Mouse (Mus musculus): Measurements from ENCODE around the gene Sspo. TPM values are rescaled to one million over a fixed set of nuclear protein-coding genes. Genes with fewer than 3 reads are reported as not detected.

Gene Sspo
- 0.25 and 0.27 TPM in 2 replicates for polyA plus RNA-seq (2011; ENCODE audit: insufficient read depth, insufficient read length, low replicate concordance, missing spikeins)

DNA sequence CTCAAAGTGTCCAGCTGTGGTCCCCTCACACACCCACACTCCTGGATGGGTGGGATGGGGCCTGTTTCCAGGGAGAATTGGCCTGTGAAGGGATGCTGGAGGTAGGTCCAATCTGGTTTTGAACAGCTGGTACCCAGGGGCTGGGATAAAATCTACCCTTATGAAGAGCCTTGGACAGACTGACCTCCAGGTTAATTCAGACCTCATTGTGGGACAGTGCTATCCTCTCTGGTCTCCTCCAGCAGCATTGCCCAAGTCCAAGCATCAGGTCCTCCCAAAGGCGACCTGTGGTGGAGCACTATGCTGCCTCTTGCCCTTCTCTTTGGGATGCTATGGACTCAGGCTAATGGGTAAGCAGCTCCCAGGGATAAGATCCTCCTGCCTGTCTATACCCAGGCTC is at the start of gene Sspo:
Gene Sspo (plus strand): TSS at position 301 of the 400 bp plus-strand sequence.
- no peak within 1 kb of the TSS for H3K27ac ChIP-seq (ENCODE audit: control insufficient read depth, insufficient read depth, low read depth, low read length, poor library complexity)
- no peak within 1 kb of the TSS for H3K4me3 ChIP-seq (replicated peaks; ENCODE audit: control insufficient read depth, low read depth, low read length)
- TF ChIP-seq POLR2A (IDR thresholded peaks at IDR 0.05; ENCODE audit: borderline replicate concordance, control insufficient read depth, low read depth, low read length) (no peak), CTCF (IDR thresholded peaks at IDR 0.05; ENCODE audit: control insufficient read depth, insufficient read depth, low read length) (no peak)
- peaks cover 2% of the 10 kb centered on the region; the same call in 1 of the 2 replicates for H3K4me1 ChIP-seq (ENCODE audit: control insufficient read depth, insufficient read depth, low read length)
- 72% methylated on average over 1 of the region's 1 CpGs for WGBS

DNA sequence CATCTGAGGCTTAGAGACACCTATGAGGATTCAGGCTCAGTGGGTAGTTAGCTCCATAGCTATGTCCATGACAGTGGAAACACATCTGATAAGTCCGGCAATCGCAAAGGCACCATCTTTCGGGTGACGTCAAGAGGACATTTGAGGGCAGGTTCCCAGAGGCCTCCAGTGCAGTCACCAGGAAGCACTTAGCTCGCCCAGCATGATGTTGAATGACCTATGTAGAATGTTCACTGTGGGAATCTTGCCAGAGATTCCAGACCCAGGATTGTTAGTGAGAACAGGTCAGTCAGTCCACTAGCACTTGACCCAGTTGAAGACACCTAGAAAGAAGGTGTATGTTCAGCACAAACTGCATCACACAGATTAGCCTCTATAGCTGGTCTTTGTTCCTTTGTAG is 48.1 kb upstream of the Sspo start:
- TF ChIP-seq CTCF (IDR thresholded peaks at IDR 0.05; ENCODE audit: control insufficient read depth, insufficient read depth, low read length) (no peak), POLR2A (IDR thresholded peaks at IDR 0.05; ENCODE audit: borderline replicate concordance, control insufficient read depth, low read depth, low read length) (no peak)
- 88% methylated on average over 5 of the region's 5 CpGs for WGBS
- Histone ChIP-seq H3K27ac (ENCODE audit: control insufficient read depth, insufficient read depth, low read depth, low read length, poor library complexity) (no peak overlapping the region), H3K4me3 (replicated peaks; ENCODE audit: control insufficient read depth, low read depth, low read length) (no peak overlapping the region), H3K4me1 (ENCODE audit: control insufficient read depth, insufficient read depth, low read length) (no peaks in the 10 kb centered on the region)

GRCm38 (mm10) chr6:48404071-48404470 is 44.0 kb upstream of the Sspo start:
- H3K4me1 ChIP-seq (ENCODE audit: control insufficient read depth, insufficient read depth, low read length): no peaks in the 10 kb centered on the region
- TF ChIP-seq POLR2A (IDR thresholded peaks at IDR 0.05; ENCODE audit: borderline replicate concordance, control insufficient read depth, low read depth, low read length) (no peak), CTCF (IDR thresholded peaks at IDR 0.05; ENCODE audit: control insufficient read depth, insufficient read depth, low read length) (no peak)
- H3K4me3 ChIP-seq (replicated peaks; ENCODE audit: control insufficient read depth, low read depth, low read length): no peak overlapping the region
- 79% methylated on average over 5 of the region's 5 CpGs for WGBS
- H3K27ac ChIP-seq (ENCODE audit: control insufficient read depth, insufficient read depth, low read depth, low read length, poor library complexity): no peak overlapping the region

GRCm38 (mm10) chr6:48409726-48410343 is 38.2 kb upstream of the Sspo start:
- no peak for TF ChIP-seq POLR2A (IDR thresholded peaks at IDR 0.05; ENCODE audit: borderline replicate concordance, control insufficient read depth, low read depth, low read length)
- no peak for TF ChIP-seq CTCF (IDR thresholded peaks at IDR 0.05; ENCODE audit: control insufficient read depth, insufficient read depth, low read length)
- Histone ChIP-seq H3K4me1 (ENCODE audit: control insufficient read depth, insufficient read depth, low read length) (no peaks in the 10 kb centered on the region), H3K27ac (ENCODE audit: control insufficient read depth, insufficient read depth, low read depth, low read length, poor library complexity) (no peak overlapping the region), H3K4me3 (replicated peaks; ENCODE audit: control insufficient read depth, low read depth, low read length) (no peak overlapping the region)
- 69% methylated on average over 4 of the region's 4 CpGs for WGBS

- Histone ChIP-seq H3K4me1 (ENCODE audit: control insufficient read depth, insufficient read depth, low read length) (no peaks in the 10 kb centered on the region), H3K4me3 (replicated peaks; ENCODE audit: control insufficient read depth, low read depth, low read length) (no peak overlapping the region), H3K27ac (ENCODE audit: control insufficient read depth, insufficient read depth, low read depth, low read length, poor library complexity) (no peak overlapping the region)
- WGBS: 89% methylated on average over 3 of the region's 3 CpGs
- TF ChIP-seq CTCF (IDR thresholded peaks at IDR 0.05; ENCODE audit: control insufficient read depth, insufficient read depth, low read length): no peak
These were observed 37.5 kb upstream of the Sspo start for GRCm38 (mm10) chr6:48410551-48410950.

- TF ChIP-seq POLR2A (IDR thresholded peaks at IDR 0.05; ENCODE audit: borderline replicate concordance, control insufficient read depth, low read depth, low read length) (no peak), CTCF (IDR thresholded peaks at IDR 0.05; ENCODE audit: control insufficient read depth, insufficient read depth, low read length) (no peak)
- no peak overlapping the region for H3K27ac ChIP-seq (ENCODE audit: control insufficient read depth, insufficient read depth, low read depth, low read length, poor library complexity)
- no peaks in the 10 kb centered on the region for H3K4me1 ChIP-seq (ENCODE audit: control insufficient read depth, insufficient read depth, low read length)
- 83% methylated on average over 6 of the region's 6 CpGs for WGBS
- no peak overlapping the region for H3K4me3 ChIP-seq (replicated peaks; ENCODE audit: control insufficient read depth, low read depth, low read length)
These were observed 36.6 kb upstream of the Sspo start for GRCm38 (mm10) chr6:48411193-48412092.

- H3K4me1 ChIP-seq (ENCODE audit: control insufficient read depth, insufficient read depth, low read length): no peaks in the 10 kb centered on the region
- no peak overlapping the region for H3K4me3 ChIP-seq (replicated peaks; ENCODE audit: control insufficient read depth, low read depth, low read length)
- TF ChIP-seq POLR2A (IDR thresholded peaks at IDR 0.05; ENCODE audit: borderline replicate concordance, control insufficient read depth, low read depth, low read length) (no peak), CTCF (IDR thresholded peaks at IDR 0.05; ENCODE audit: control insufficient read depth, insufficient read depth, low read length) (no peak)
- WGBS: 87% methylated on average over 4 of the region's 4 CpGs
- H3K27ac ChIP-seq (ENCODE audit: control insufficient read depth, insufficient read depth, low read depth, low read length, poor library complexity): no peak overlapping the region
These were observed 35.9 kb upstream of the Sspo start for GRCm38 (mm10) chr6:48412147-48412546.

- H3K4me1 ChIP-seq (ENCODE audit: control insufficient read depth, insufficient read depth, low read length): no peaks in the 10 kb centered on the region
- WGBS: 87% methylated on average over 3 of the region's 3 CpGs
- H3K27ac ChIP-seq (ENCODE audit: control insufficient read depth, insufficient read depth, low read depth, low read length, poor library complexity): no peak overlapping the region
- no peak overlapping the region for H3K4me3 ChIP-seq (replicated peaks; ENCODE audit: control insufficient read depth, low read depth, low read length)
- TF ChIP-seq CTCF (IDR thresholded peaks at IDR 0.05; ENCODE audit: control insufficient read depth, insufficient read depth, low read length): no peak
These were observed 35.4 kb upstream of the Sspo start for GRCm38 (mm10) chr6:48412662-48413061.

Measured in bone marrow, adult 2 months (tissue).